Mouse (Mus musculus): ENCODE data around the gene Eef2.
"Not testable (repeated sequence)": the region's sequence is repeated elsewhere in the genome, so short reads cannot be mapped to it uniquely, and the experiment has no call there.

Eef2 gene

GRCm38 (mm10) chr10:81181860-81182259 is 5.4 kb downstream of the Eef2 start:
- DNase-seq = not testable (repeated sequence)

DNA sequence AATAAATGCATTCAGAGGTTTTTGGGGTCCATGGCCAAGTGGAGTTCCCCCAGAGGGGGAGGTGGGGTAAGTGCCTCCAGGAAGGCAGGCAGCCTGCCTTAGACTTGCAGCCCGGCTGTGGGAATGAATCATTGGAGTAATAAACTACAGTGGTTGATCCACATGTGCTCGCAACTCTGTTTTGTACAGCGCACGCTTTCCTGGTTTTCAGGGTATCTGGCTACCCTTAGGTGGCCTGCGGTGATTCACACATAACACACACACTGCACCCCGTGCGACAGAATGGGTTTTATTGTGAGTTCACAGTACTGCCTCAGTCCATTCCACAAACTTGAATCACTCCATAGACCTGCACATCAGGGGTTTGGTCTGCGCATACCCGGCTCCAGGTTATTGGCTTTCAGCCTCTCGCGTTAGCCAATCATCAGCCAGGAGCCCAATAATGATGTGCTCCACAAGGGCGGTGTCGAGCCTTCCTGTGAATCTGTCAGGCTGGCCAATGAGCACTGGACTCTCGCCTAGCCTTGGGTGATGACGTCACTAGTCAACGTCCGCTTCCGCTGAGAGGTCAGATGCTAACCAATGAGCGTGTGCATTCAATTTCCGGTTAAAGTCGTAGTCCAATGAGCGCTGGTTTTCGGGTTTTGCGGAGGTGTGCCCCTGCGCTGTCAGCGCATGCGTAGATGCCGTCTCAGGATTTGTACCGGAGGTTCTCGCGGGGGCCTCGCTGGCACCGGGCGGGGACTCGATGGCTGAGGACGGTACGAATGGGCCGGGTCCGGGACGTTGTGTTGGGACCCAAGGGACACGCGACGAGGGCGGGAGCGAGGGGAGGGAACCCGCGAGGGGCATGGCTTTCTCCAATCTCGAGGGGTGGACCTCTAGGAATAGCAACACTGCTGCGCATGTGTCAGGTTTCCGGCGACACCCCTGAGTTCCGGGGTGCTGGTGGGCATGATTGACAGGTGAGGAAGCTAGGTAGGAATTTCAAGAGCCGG is 6.2 kb downstream of the Eef2 start, which contains the start of gene Dapk3:
Gene Dapk3 (plus strand): TSS at position 670 of the 998 bp plus-strand sequence.
- peak; percentile 94 for DNase-seq

DNA sequence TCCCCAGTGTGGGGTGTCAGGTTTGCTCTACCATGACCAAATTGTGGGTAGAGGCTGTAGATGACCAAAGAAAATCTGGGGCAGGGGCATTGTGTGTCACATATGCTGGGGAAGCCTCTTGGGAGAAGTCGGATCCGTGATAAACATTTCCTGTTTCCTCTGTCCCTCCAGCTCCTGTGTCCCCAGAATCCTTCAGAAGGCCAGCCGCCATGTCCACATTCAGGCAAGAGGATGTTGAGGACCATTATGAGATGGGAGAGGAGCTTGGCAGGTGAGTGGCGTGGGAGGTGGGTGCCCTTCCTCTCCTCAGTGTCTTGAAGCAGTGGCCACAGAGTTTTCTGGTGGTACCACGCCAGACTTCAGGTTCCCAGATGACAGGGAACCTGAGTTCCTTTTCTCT is 7.4 kb downstream of the Eef2 start, which contains the start of gene 4930442H23Rik:
Gene 4930442H23Rik (minus strand): TSS at position 45 of the 400 bp plus-strand sequence.
- no peak for DNase-seq

DNA sequence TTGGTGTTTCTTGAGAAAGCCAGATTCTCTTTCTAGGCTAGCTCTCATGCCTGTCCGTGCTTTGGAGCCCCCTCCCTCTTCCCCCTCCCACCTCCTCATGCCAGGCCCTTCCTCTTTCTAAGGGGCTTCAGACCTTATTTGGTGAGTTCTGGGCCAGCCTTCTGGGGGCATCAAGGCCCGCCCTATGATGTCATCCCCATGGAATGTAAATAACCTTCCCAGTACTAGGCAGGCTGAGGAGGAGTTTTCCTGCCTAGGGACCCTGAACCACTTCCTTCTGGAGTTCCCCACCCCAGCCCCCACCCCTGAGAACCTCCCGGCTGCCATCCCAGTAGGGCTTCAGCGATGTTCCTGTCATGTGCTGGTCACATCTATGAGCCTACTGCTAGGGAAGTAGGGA is 8.3 kb downstream of the Eef2 start:
- DNase-seq = no peak

DNA sequence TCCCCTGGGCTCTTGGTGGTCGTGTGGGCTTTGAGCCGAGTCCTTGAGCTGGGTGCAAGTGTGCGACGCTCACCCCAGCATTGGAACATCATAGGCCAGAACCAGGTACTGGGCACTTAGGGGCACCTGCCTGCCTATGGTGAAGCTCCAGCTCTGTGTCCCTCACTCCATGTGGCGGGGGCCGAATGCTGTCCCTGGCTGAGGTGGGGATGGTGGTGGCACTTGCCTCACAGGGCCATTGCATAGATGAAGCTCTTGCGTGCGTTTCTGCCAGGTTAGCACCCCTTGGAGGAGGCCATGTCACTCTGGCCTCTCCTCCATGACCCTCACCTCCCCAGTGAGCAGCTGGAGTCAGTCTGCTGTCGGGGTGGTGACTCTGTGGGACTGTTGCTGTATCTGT is 10.7 kb downstream of the Eef2 start:
- DNase-seq = no peak

DNA sequence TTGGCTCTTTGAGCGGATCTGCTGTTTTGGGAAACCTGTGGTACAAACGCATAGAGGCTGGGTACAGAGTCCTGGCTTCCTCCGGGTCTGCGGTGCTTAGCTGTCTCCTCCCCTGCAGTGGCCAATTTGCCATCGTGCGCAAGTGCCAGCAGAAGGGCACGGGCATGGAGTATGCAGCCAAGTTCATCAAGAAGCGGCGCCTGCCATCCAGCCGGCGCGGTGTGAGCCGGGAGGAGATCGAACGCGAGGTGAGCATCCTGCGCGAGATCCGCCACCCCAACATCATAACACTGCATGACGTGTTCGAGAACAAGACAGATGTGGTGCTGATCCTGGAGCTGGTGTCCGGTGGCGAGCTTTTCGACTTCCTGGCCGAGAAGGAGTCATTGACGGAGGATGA is 13.4 kb downstream of the Eef2 start:
- no peak for DNase-seq

DNA sequence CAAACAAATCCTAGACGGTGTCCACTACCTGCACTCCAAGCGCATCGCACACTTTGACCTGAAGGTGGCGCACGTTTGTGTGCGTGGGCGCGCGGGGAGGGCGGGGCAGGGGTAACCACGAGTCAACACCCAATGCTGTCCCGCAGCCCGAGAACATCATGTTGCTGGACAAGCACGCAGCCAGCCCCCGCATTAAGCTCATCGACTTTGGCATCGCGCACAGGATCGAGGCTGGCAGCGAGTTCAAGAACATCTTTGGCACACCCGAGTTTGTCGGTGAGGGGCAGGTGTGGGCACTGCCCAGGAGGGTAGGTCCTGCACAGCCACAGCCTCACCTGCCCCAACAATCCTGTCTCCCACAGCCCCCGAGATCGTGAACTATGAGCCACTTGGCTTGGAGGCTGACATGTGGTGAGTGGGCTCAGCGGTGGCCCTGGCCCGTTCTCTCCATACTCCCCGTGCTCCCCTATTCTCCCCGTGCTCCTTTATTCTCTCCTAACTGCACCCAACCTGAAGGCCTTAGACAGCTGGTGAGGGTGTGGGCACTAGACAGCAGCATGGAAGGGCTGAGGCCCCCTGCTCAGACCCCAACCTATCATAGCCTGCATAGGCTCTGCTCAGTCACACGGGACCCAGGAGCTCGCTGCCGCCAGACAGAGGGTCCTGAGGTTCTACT is 13.9 kb downstream of the Eef2 start:
- DNase-seq = peak; percentile 54 to 56

- DNase-seq = no peak
Measured at GRCm38 (mm10) chr10:81190912-81191321, 14.5 kb downstream of the Eef2 start.

DNA sequence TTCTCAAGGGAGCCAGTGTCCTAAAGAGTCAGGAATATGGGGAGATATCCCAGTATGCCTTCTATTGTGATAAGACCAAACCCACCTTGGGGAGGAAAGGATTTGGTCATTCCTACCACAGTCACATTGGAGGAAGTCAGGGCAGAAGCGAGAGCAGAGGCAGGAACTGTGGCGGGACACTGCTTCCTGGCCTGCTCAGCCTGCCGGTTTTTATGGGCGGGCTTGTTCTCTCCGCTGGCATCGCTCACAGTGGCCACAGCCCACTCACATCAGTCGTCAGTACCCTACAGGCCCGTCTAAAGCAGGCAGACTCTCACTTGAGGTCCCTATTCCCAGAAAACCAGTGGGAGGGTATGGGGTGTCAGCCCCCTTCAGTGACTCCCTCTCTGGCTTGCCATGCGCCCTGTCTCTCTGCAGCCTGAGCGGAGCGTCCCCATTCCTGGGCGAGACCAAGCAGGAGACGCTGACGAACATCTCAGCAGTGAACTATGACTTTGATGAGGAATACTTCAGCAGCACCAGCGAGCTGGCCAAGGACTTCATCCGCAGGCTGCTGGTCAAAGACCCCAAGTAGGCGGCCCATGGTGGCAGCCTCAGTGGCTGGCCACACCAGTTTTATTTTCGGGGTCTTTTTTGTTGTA is 15.0 kb downstream of the Eef2 start:
- no peak for DNase-seq

- DNase-seq = peak; percentile 85 to 92
Measured at GRCm38 (mm10) chr10:81192270-81192967, 16.0 kb downstream of the Eef2 start.

DNA sequence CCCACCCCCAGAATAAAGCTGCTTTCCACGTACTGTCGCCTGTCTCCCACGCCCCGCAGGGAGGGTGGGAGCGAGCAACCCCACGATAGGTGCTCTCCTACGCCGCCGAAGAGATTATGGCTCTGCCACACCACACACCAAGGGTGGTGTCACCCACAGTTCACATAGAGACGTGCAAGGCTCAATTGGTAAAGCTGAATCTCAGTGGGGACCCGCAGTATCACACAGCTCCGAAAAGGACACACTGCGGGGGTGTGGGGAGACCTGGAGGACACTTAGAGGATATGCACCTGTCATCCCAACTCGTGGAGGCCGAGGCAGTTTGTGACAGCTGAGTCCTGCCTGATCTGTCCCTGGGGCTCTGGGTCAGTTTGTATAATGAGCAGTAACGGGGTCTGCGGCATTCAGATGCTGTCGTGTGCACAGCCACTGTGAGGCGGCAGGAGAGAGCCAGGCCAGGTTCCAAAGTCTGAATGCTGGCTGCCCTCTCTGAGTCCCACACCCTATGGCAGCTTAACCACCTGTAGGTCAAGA is 16.6 kb downstream of the Eef2 start:
- peak; percentile 51 to 56 for DNase-seq

GRCm38 (mm10) chr10:81193991-81194774 is 17.8 kb downstream of the Eef2 start:
- peak; percentile 75 to 78 for DNase-seq

GRCm38 (mm10) chr10:81195300-81195699 is 18.9 kb downstream of the Eef2 start:
- DNase-seq = no peak

DNA sequence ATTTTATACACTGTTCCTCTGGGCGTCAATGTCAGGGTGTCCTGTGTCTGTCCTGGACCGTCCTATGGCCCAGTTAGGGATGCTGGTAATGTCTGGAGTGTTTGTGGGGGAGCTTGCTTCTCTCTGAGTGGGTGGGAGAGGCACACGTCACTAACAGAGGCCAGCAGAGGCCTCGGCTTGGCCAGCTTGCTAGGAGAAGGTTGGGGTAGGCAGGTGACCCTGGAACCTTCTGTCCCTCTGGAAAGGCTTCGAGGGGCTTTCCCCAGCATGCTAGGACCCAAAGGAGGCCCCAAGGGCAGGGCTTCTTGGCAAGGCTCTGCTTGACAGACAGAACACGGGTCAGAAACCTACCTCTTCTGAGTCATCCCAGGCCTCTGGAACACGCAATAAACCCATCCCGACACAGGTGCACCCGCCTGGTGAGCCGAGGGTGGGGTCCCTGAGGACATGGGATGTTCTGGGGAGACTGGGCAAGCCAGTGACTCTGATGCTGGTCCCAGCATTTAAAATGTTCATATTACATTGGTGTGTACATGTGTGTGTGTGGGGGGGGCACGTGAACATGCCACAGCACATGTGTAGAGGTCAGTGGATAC is 20.1 kb downstream of the Eef2 start:
- no peak for DNase-seq

DNA sequence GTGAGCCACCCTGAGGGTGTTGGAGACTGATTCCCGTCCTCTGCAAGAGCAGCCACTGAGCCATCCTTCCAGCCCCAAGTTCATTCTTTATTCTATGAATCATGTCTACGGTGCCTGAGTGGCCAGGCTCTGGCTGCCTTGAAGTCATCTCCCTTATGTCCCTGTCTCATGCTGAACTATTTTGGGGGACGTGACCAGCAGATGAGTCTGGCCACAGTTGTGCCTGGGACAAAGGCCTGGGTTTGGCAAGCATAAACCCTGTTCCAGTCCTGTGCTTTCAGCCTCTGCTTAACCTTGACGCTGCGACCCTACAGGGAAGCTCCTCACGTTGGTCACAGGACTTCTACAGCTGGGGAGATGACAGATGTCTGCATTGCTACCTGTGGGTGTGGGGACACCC is 20.9 kb downstream of the Eef2 start:
- no peak for DNase-seq

DNA sequence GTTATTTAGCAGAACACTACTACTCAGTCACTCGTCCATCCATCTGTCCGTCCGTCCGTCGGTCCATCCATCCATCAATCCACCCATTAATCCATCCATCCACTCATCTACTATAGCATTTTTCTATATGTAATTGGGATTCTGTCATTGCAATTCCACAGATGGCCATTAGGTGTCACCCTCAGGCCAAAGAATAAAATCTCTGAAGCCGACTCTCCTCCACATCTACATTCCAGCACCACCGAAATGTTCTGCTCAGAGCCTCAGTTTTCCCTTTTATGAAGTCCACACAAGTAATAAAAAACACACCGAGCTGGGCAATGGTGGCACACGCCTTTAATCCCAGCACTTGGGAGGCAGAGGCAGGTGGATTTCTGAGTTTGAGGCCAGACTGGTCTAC is 21.8 kb downstream of the Eef2 start:
- peak; percentile 83 to 86 for DNase-seq

DNA sequence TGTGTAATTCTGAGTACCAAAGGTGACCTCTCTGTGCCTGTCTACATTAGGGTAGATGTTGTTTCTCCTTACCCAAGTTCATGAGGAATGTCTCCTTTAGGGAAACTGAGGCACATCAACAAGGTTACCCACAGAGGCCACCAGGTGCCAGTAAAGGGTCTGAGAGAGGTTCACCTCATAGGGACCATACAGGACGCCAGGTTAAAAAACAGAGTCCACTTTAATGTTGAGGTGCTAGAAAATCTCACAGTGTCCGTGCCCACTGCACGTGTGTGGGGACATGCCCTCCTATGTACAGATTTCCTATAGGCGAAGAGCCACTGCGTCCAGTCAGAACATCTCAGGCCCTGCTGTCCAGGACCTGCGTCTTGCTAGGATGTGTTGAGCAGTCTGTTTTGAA is 22.6 kb downstream of the Eef2 start:
- DNase-seq = no peak

GRCm38 (mm10) chr10:81200141-81200540 is 23.7 kb downstream of the Eef2 start:
- DNase-seq = no peak

DNA sequence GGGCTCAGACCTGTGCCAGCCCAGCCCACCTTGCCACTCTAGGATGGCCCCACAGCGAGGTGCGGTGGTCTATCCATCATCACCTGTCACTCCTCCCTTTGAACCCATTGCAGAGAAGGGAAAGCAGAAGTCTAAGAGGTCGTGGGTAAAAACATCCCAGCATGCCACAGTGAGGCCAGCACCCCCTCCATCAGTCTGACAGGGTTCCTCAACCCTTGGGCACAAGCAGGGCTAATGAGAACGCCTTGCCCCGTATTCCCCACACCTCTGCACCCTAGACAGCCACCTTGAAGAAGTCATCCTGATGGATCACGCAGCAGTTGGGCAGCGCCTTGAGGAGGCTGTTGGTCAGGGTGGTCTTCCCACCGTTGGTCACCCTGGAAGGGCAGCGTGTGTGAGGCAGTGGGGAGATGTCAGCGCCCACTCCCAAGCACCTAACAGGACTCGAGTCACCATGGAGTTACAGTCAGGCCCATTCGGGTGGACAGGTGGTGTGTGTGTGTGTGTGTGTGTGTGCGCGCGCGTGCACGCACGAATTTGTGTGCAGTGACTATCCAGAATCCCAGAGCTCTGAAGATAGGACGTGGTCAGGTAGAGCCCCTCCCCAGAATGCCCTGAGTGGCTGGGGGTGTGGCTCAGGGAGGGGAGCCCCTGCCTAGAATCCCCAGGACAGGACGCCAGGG is 24.3 kb downstream of the Eef2 start:
- DNase-seq = no peak
